Mouse (Mus musculus): Measurements from ENCODE around the gene Hnrnpl. TPM values are rescaled to one million over a fixed set of nuclear protein-coding genes. Genes with fewer than 3 reads are reported as not detected.
A peak's percentile ranks its signal among the peaks of the same experiment; 100 is the strongest.

Hnrnpl gene
- polyA plus RNA-seq, 1 experiment from 2014 or later: 326 TPM

GRCm38 (mm10) chr7:28819571-28819970 is 11.2 kb downstream of the Hnrnpl start:
- Histone ChIP-seq H3K9ac (ENCODE audit: low read length) (no peak overlapping the region), H3K4me1 (ENCODE audit: control insufficient read depth, insufficient read depth, low read length) (peaks cover 26% of the 10 kb centered on the region), H3K36me3 (ENCODE audit: control insufficient read depth, insufficient read depth, low read length) (peaks cover 61% of the 10 kb centered on the region), H3K9me3 (ENCODE audit: control insufficient read depth, low read length) (no peaks in the 10 kb centered on the region), H3K4me2 (ENCODE audit: low read depth) (no peak overlapping the region), H3K4me3 (ENCODE audit: low read depth, low read length) (no peak overlapping the region), H3K27ac (ENCODE audit: low read depth, low read length) (peak overlapping the region; percentile 75; the same call in 1 of the 2 replicates), H3K27me3 (ENCODE audit: control insufficient read depth, insufficient read depth, low read length) (no peaks in the 10 kb centered on the region)
- no peak for DNase-seq (ENCODE audit: low spot score)
- WGBS: 90% methylated on average over 4 of the region's 4 CpGs
- ATAC-seq (ENCODE audit: insufficient read depth, low FRiP score, low TSS enrichment): no peak

- ATAC-seq (ENCODE audit: insufficient read depth, low FRiP score, low TSS enrichment): peak; percentile 35
- DNase-seq (ENCODE audit: low spot score): peak; percentile 63
- WGBS: 49% methylated on average over 12 of the region's 12 CpGs
- H3K4me1 ChIP-seq (ENCODE audit: control insufficient read depth, insufficient read depth, low read length): peaks cover 26% of the 10 kb centered on the region
- H3K9ac ChIP-seq (ENCODE audit: low read length): no peak overlapping the region
- H3K4me3 ChIP-seq (ENCODE audit: low read depth, low read length): 0 out of 2 replicates have a peak overlapping the region, but pooled peaks have one; percentile 1
- H3K27ac ChIP-seq (ENCODE audit: low read depth, low read length): peak overlapping the region; percentile 75
- H3K4me2 ChIP-seq (ENCODE audit: low read depth): 0 out of 2 replicates have a peak overlapping the region, but pooled peaks have one; percentile 14
- H3K27me3 ChIP-seq (ENCODE audit: control insufficient read depth, insufficient read depth, low read length): no peaks in the 10 kb centered on the region
- H3K9me3 ChIP-seq (ENCODE audit: control insufficient read depth, low read length): no peaks in the 10 kb centered on the region
- H3K36me3 ChIP-seq (ENCODE audit: control insufficient read depth, insufficient read depth, low read length): peaks cover 51% of the 10 kb centered on the region
Measured at GRCm38 (mm10) chr7:28820358-28821260, 12.3 kb downstream of the Hnrnpl start.

- ATAC-seq (ENCODE audit: insufficient read depth, low FRiP score, low TSS enrichment): no peak
- Histone ChIP-seq H3K4me2 (ENCODE audit: low read depth) (no peak overlapping the region), H3K27ac (ENCODE audit: low read depth, low read length) (peak overlapping the region; percentile 75), H3K4me1 (ENCODE audit: control insufficient read depth, insufficient read depth, low read length) (peaks cover 25% of the 10 kb centered on the region), H3K9me3 (ENCODE audit: control insufficient read depth, low read length) (no peaks in the 10 kb centered on the region), H3K27me3 (ENCODE audit: control insufficient read depth, insufficient read depth, low read length) (no peaks in the 10 kb centered on the region), H3K4me3 (ENCODE audit: low read depth, low read length) (no peak overlapping the region), H3K36me3 (ENCODE audit: control insufficient read depth, insufficient read depth, low read length) (peaks cover 43% of the 10 kb centered on the region), H3K9ac (ENCODE audit: low read length) (no peak overlapping the region)
- 68% methylated on average over 10 of the region's 10 CpGs for WGBS
- no peak for DNase-seq (ENCODE audit: low spot score)
Measured at GRCm38 (mm10) chr7:28821261-28821831, 13.0 kb downstream of the Hnrnpl start.

GRCm38 (mm10) chr7:28822556-28822955 is 14.2 kb downstream of the Hnrnpl start:
- 83% methylated on average over 1 of the region's 1 CpGs for WGBS
- Histone ChIP-seq H3K9me3 (ENCODE audit: control insufficient read depth, low read length) (no peaks in the 10 kb centered on the region), H3K9ac (ENCODE audit: low read length) (no peak overlapping the region), H3K27me3 (ENCODE audit: control insufficient read depth, insufficient read depth, low read length) (no peaks in the 10 kb centered on the region), H3K36me3 (ENCODE audit: control insufficient read depth, insufficient read depth, low read length) (peaks cover 36% of the 10 kb centered on the region), H3K27ac (ENCODE audit: low read depth, low read length) (0 out of 2 replicates have a peak overlapping the region, but pooled peaks have one; percentile 6), H3K4me3 (ENCODE audit: low read depth, low read length) (no peak overlapping the region), H3K4me2 (ENCODE audit: low read depth) (no peak overlapping the region), H3K4me1 (ENCODE audit: control insufficient read depth, insufficient read depth, low read length) (peaks cover 22% of the 10 kb centered on the region)
- DNase-seq (ENCODE audit: low spot score) (no peak), ATAC-seq (ENCODE audit: insufficient read depth, low FRiP score, low TSS enrichment) (no peak)

- H3K36me3 ChIP-seq (ENCODE audit: control insufficient read depth, insufficient read depth, low read length): peaks cover 32% of the 10 kb centered on the region
- no peaks in the 10 kb centered on the region for H3K27me3 ChIP-seq (ENCODE audit: control insufficient read depth, insufficient read depth, low read length)
- no peak overlapping the region for H3K4me2 ChIP-seq (ENCODE audit: low read depth)
- peaks cover 19% of the 10 kb centered on the region for H3K4me1 ChIP-seq (ENCODE audit: control insufficient read depth, insufficient read depth, low read length)
- no peak overlapping the region for H3K9ac ChIP-seq (ENCODE audit: low read length)
- 59% methylated on average over 10 of the region's 10 CpGs for WGBS
- H3K4me3 ChIP-seq (ENCODE audit: low read depth, low read length): no peak overlapping the region
- no peaks in the 10 kb centered on the region for H3K9me3 ChIP-seq (ENCODE audit: control insufficient read depth, low read length)
- no peak for DNase-seq (ENCODE audit: low spot score)
- H3K27ac ChIP-seq (ENCODE audit: low read depth, low read length): 0 out of 2 replicates have a peak overlapping the region, but pooled peaks have one; percentile 20
- ATAC-seq (ENCODE audit: insufficient read depth, low FRiP score, low TSS enrichment): no peak
Measured at GRCm38 (mm10) chr7:28822993-28823903, 14.9 kb downstream of the Hnrnpl start.

- H3K4me2 ChIP-seq (ENCODE audit: low read depth): no peak overlapping the region
- no peak overlapping the region for H3K9ac ChIP-seq (ENCODE audit: low read length)
- H3K4me1 ChIP-seq (ENCODE audit: control insufficient read depth, insufficient read depth, low read length): peaks cover 17% of the 10 kb centered on the region
- no peak overlapping the region for H3K27ac ChIP-seq (ENCODE audit: low read depth, low read length)
- peaks cover 27% of the 10 kb centered on the region for H3K36me3 ChIP-seq (ENCODE audit: control insufficient read depth, insufficient read depth, low read length)
- H3K4me3 ChIP-seq (ENCODE audit: low read depth, low read length): no peak overlapping the region
- 65% methylated on average over 2 of the region's 2 CpGs for WGBS
- no peaks in the 10 kb centered on the region for H3K9me3 ChIP-seq (ENCODE audit: control insufficient read depth, low read length)
- H3K27me3 ChIP-seq (ENCODE audit: control insufficient read depth, insufficient read depth, low read length): no peaks in the 10 kb centered on the region
- DNase-seq (ENCODE audit: low spot score): no peak
- no peak for ATAC-seq (ENCODE audit: insufficient read depth, low FRiP score, low TSS enrichment)
Measured at GRCm38 (mm10) chr7:28823932-28824331, 15.6 kb downstream of the Hnrnpl start.

GRCm38 (mm10) chr7:28824941-28825685 is 16.8 kb downstream of the Hnrnpl start, which contains the start of gene Ech1:
Gene Ech1 (plus strand): TSS chr7:28825217.
- Histone ChIP-seq H3K4me3 (ENCODE audit: low read depth, low read length) (peak within 1 kb of the TSS; percentile 39), H3K4me1 (ENCODE audit: control insufficient read depth, insufficient read depth, low read length) (peaks cover 10% of the 10 kb centered on the region), H3K36me3 (ENCODE audit: control insufficient read depth, insufficient read depth, low read length) (peaks cover 22% of the 10 kb centered on the region), H3K9me3 (ENCODE audit: control insufficient read depth, low read length) (no peaks in the 10 kb centered on the region), H3K4me2 (ENCODE audit: low read depth) (peak within 1 kb of the TSS; percentile 58), H3K27me3 (ENCODE audit: control insufficient read depth, insufficient read depth, low read length) (no peaks in the 10 kb centered on the region), H3K27ac (ENCODE audit: low read depth, low read length) (peak within 1 kb of the TSS; percentile 64), H3K9ac (ENCODE audit: low read length) (peak within 1 kb of the TSS; percentile 58)
- peak; percentile 62; the same call in 1 of the 2 replicates for ATAC-seq (ENCODE audit: insufficient read depth, low FRiP score, low TSS enrichment)
- DNase-seq (ENCODE audit: low spot score): peak; percentile 90
- 2% methylated on average over 33 of the region's 33 CpGs for WGBS
